Mouse (Mus musculus): ENCODE measurements around the gene Antxr1. TPM values are rescaled to one million over a fixed set of nuclear protein-coding genes. Genes with fewer than 3 reads are reported as not detected.

The Antxr1 gene
- polyA plus RNA-seq, 1 experiment from 2014 or later, result 29.1 TPM

DNA sequence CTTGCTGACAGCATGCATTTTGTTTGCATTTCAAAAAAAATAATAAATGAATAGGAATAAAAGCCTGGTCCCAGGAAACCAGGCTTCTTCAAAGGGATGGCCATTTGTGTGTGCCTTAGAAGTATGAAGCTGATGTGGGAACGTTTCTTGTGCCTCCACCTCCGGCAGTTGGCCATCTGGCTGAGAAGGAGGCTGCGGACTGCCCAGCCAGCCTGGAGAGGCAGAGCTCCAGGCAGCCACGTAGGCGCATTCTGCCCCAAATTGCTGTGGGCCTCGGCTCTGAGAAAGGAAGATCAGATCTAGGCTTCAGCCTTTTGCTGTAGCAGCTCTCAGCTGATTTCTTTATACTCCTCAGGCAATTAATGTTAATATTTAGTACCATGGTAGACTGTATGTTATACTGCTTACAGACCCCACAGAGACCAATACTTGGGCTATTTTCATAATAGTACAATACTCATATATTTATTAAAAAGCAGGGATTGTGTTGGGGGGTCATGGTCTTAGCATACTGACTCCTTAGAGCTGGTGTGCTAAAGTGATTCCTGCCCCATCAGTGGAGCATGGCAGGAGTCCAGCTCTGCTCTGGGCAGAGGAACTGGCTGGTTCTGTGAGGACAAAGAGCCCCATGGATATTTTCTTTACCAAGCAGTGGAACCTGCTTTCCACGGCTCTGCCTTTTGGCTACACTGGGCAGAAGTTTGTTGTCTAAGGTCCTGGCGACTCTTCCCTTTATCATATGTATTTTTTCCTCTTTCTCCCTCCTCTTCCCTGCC is 169.9 kb downstream of the Antxr1 start:
- peaks cover 63% of the 10 kb centered on the region for H3K36me3 ChIP-seq (ENCODE audit: control insufficient read depth, insufficient read depth, low read length)
- DNase-seq (ENCODE audit: low spot score) (no peak), ATAC-seq (ENCODE audit: low read depth) (no peak)
- H3K27ac ChIP-seq (replicated peaks; ENCODE audit: low read depth, low read length), result no peak overlapping the region; the same call in 1 of the 2 replicates
- H3K4me1 ChIP-seq (ENCODE audit: control insufficient read depth, insufficient read depth, low read length), result peaks cover 14% of the 10 kb centered on the region; the same call in 1 of the 2 replicates
- no peak overlapping the region for H3K9ac ChIP-seq (ENCODE audit: low read depth, low read length)
- H3K4me2 ChIP-seq (ENCODE audit: low read depth, low read length), result no peak overlapping the region
- no peaks in the 10 kb centered on the region for H3K27me3 ChIP-seq (replicated peaks; ENCODE audit: control insufficient read depth, insufficient read depth, low read length)
- H3K9me3 ChIP-seq (ENCODE audit: control insufficient read depth, low read length), result no peaks in the 10 kb centered on the region
- H3K4me3 ChIP-seq (ENCODE audit: low read depth, low read length), result no peak overlapping the region
- WGBS, result 65% methylated on average over 8 of the region's 8 CpGs

DNA sequence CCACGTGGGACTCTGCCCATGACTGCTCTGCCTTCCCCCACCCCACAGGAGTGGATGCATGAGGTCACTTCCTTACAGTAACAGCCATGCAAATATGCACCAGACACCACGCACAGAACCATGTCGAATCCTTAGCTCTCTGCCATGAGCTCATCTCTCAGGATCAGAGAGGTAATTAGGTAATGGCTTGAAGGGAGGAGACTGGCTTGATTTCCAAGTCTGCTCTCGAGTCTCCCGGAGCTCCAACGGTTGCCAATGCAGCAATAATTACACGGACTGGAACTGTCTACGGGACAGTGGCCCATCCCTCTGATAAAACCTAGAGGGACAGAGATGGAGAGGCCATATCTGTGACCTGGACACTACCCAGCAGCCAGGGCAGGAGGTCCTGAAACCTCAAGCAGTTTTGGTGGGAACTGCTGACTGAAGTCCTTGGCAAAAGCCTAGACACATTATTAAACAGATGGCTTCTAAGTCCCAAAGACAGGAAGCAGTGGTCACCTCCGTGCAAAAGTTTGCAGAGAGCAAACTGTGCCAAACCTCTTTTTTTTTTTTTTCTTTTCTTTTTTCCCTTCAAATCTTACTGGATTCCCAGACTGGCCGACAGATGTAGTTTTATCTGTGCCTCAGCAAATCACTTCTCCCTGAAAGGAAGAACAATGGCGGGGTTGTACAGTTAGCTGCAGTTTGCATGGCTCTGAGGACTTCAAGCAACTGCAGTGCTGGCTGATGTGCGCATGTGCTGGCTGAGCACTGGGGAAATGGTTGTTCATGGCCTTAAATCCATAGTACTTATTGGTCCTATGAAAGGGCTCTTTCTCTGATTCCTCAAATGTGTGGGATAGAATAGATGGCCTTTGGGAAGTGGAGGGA is 174.0 kb downstream of the Antxr1 start:
- ATAC-seq (ENCODE audit: low read depth) (peak; percentile 91), DNase-seq (ENCODE audit: low spot score) (peak; percentile 88)
- H3K4me2 ChIP-seq (ENCODE audit: low read depth, low read length), result no peak overlapping the region
- no peak overlapping the region for H3K9ac ChIP-seq (ENCODE audit: low read depth, low read length)
- 39% methylated on average over 12 of the region's 12 CpGs for WGBS
- no peaks in the 10 kb centered on the region for H3K27me3 ChIP-seq (replicated peaks; ENCODE audit: control insufficient read depth, insufficient read depth, low read length)
- H3K27ac ChIP-seq (replicated peaks; ENCODE audit: low read depth, low read length), result peak overlapping the region; percentile 52
- H3K36me3 ChIP-seq (ENCODE audit: control insufficient read depth, insufficient read depth, low read length), result peaks cover 49% of the 10 kb centered on the region
- H3K9me3 ChIP-seq (ENCODE audit: control insufficient read depth, low read length), result no peaks in the 10 kb centered on the region
- no peak overlapping the region for H3K4me3 ChIP-seq (ENCODE audit: low read depth, low read length)
- H3K4me1 ChIP-seq (ENCODE audit: control insufficient read depth, insufficient read depth, low read length), result peaks cover 14% of the 10 kb centered on the region; the same call in 1 of the 2 replicates

DNA sequence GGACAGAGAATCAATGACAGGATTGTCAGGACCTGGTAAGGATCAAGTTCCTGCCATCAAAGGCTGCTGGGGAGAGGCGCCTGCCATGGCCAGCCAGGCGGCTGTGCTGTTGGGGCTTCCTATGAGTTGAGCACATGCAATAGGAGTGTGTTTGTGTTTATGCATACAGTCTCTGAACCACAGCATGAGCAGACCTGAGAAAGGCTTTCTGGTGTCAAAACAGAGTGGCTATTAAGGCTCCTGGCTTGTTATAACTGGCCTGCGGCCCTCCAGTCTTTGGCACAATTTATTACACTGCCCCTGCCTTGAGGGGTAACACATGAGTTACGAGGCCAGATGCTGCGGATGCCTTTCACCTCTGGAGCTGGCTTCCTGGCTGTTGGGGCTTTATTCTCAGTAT is 175.4 kb downstream of the Antxr1 start:
- Histone ChIP-seq H3K4me2 (ENCODE audit: low read depth, low read length) (no peak overlapping the region), H3K27me3 (replicated peaks; ENCODE audit: control insufficient read depth, insufficient read depth, low read length) (no peaks in the 10 kb centered on the region), H3K4me1 (ENCODE audit: control insufficient read depth, insufficient read depth, low read length) (peaks cover 14% of the 10 kb centered on the region; the same call in 1 of the 2 replicates), H3K9me3 (ENCODE audit: control insufficient read depth, low read length) (no peaks in the 10 kb centered on the region), H3K9ac (ENCODE audit: low read depth, low read length) (no peak overlapping the region), H3K4me3 (ENCODE audit: low read depth, low read length) (no peak overlapping the region), H3K36me3 (ENCODE audit: control insufficient read depth, insufficient read depth, low read length) (peaks cover 48% of the 10 kb centered on the region), H3K27ac (replicated peaks; ENCODE audit: low read depth, low read length) (0 out of 2 replicates have a peak overlapping the region, but pooled peaks have one; percentile 52)
- 73% methylated on average over 5 of the region's 5 CpGs for WGBS
- ATAC-seq (ENCODE audit: low read depth) (no peak), DNase-seq (ENCODE audit: low spot score) (no peak)

DNA sequence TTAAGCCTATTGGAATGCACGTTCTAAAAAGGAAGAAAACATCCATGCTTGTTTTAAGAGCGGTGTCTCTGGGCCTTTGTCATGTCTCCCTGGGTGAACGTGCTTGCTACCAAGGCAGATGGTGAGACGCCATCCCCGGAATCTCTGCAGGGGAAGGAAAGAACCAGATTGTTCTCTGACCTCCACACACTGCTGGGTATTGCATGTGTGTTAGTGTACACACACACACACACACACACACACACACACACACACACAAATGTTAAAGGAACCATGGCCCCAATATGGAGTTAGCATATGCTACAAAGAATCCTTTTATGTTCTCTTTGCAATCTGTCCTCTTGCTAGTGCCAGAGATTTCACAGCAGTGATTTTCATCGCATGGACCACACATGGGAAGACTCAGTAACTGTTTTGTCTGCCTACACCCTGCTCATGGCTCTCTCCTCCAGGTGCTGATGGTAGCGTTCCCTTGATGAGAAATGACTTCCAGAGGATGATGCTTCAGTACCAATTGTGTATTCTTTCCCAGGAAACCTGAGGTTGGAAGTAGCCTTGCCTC is 177.5 kb downstream of the Antxr1 start:
- no peaks in the 10 kb centered on the region for H3K27me3 ChIP-seq (replicated peaks; ENCODE audit: control insufficient read depth, insufficient read depth, low read length)
- no peak for ATAC-seq (ENCODE audit: low read depth)
- no peak for DNase-seq (ENCODE audit: low spot score)
- peaks cover 23% of the 10 kb centered on the region for H3K4me1 ChIP-seq (ENCODE audit: control insufficient read depth, insufficient read depth, low read length)
- no peak overlapping the region for H3K4me3 ChIP-seq (ENCODE audit: low read depth, low read length)
- H3K27ac ChIP-seq (replicated peaks; ENCODE audit: low read depth, low read length), result no peak overlapping the region; the same call in 1 of the 2 replicates
- peaks cover 33% of the 10 kb centered on the region for H3K36me3 ChIP-seq (ENCODE audit: control insufficient read depth, insufficient read depth, low read length)
- H3K9me3 ChIP-seq (ENCODE audit: control insufficient read depth, low read length), result no peaks in the 10 kb centered on the region
- no peak overlapping the region for H3K9ac ChIP-seq (ENCODE audit: low read depth, low read length)
- 82% methylated on average over 7 of the region's 7 CpGs for WGBS
- H3K4me2 ChIP-seq (ENCODE audit: low read depth, low read length), result no peak overlapping the region

DNA sequence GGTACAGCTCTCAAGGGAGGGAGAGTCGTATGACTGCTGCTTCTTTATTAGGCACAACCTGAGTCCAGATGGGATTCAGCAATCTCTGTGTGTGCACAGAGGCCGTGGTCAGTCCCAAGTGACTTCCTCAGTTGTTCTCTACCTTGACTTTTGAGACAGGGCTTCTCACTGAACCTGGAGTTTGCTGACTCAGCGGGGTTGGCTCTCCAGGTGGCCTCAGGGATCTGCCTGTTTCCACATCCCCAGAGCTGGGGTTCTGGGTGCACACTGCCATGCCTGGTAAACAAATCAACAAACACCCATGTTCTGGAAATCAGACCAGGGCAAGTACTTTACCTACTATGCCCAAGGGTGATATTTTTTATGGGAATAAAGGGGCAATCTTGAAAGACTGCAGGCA is 181.8 kb downstream of the Antxr1 start:
- H3K9me3 ChIP-seq (ENCODE audit: control insufficient read depth, low read length), result no peaks in the 10 kb centered on the region
- peaks cover 32% of the 10 kb centered on the region for H3K4me1 ChIP-seq (ENCODE audit: control insufficient read depth, insufficient read depth, low read length)
- no peak overlapping the region for H3K4me2 ChIP-seq (ENCODE audit: low read depth, low read length)
- DNase-seq (ENCODE audit: low spot score) (no peak), ATAC-seq (ENCODE audit: low read depth) (no peak)
- WGBS, result 67% methylated on average over 3 of the region's 3 CpGs
- no peak overlapping the region for H3K27ac ChIP-seq (replicated peaks; ENCODE audit: low read depth, low read length)
- no peak overlapping the region for H3K4me3 ChIP-seq (ENCODE audit: low read depth, low read length)
- H3K36me3 ChIP-seq (ENCODE audit: control insufficient read depth, insufficient read depth, low read length), result peaks cover 8% of the 10 kb centered on the region; the same call in 1 of the 2 replicates
- H3K27me3 ChIP-seq (replicated peaks; ENCODE audit: control insufficient read depth, insufficient read depth, low read length), result no peaks in the 10 kb centered on the region
- H3K9ac ChIP-seq (ENCODE audit: low read depth, low read length), result no peak overlapping the region

DNA sequence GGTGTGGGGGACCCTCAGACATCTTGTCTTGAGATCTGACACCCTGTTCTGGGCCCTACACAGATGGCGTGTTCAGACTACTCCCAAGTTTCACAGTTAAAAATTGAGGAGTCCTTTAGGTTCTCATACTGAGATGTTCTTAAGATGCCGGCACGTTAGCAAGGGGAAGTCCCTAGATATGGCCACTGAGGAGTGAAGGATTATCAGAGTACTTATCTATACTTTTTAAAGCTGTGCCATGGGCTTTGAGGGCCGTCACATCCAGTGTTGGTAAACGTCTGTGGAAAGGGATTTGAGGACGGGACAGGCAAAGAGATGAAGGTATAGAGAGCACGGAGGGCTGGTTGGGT is 182.4 kb downstream of the Antxr1 start:
- Histone ChIP-seq H3K9me3 (ENCODE audit: control insufficient read depth, low read length) (no peaks in the 10 kb centered on the region), H3K9ac (ENCODE audit: low read depth, low read length) (no peak overlapping the region), H3K36me3 (ENCODE audit: control insufficient read depth, insufficient read depth, low read length) (peaks cover 4% of the 10 kb centered on the region; the same call in 1 of the 2 replicates), H3K4me3 (ENCODE audit: low read depth, low read length) (no peak overlapping the region), H3K4me1 (ENCODE audit: control insufficient read depth, insufficient read depth, low read length) (peaks cover 32% of the 10 kb centered on the region), H3K27ac (replicated peaks; ENCODE audit: low read depth, low read length) (no peak overlapping the region; the same call in 1 of the 2 replicates), H3K4me2 (ENCODE audit: low read depth, low read length) (no peak overlapping the region), H3K27me3 (replicated peaks; ENCODE audit: control insufficient read depth, insufficient read depth, low read length) (no peaks in the 10 kb centered on the region)
- no peak for ATAC-seq (ENCODE audit: low read depth)
- no peak for DNase-seq (ENCODE audit: low spot score)
- WGBS, result 82% methylated on average over 7 of the region's 7 CpGs

DNA sequence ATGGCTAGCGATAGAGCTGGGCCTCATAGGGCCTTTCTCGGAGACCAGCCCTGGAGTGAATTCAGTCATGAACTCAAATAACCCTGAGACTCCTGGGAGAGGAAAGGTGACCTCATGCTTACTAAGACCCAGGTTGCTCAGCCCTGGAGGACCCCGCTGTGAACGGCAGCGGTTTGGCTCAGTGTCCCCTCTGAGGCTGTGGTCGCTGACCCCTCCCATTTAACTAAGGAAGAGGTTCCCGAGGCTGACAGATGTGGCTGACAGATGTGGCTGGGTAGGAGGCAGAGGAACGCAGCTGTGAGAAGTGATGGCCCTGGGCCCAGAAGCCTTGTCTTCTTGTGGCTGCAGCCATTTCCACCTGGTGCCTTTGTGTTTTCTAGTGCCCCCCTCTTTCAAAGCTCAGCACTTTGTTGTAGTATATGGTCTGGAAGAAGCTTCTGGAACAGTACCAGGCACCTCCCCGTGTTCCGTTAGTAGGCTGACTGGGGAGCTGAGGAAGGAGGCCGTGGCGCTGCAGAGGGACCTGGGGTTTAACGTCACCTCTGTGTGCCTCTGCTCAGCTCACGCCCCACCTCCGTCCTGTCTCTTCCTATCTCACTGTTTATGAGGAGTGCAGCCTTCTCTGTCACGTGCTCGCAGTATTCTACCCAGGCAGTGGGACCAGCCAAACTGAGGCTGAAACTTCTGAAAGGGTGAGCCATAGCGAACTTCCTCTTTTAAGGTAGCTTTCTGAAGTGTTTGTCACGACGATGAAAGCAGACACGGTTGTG is 183.0 kb downstream of the Antxr1 start:
- DNase-seq (ENCODE audit: low spot score), result peak; percentile 72
- peak; percentile 55; the same call in 1 of the 2 replicates for ATAC-seq (ENCODE audit: low read depth)
- H3K4me2 ChIP-seq (ENCODE audit: low read depth, low read length), result no peak overlapping the region
- H3K9me3 ChIP-seq (ENCODE audit: control insufficient read depth, low read length), result no peaks in the 10 kb centered on the region
- H3K27me3 ChIP-seq (replicated peaks; ENCODE audit: control insufficient read depth, insufficient read depth, low read length), result no peaks in the 10 kb centered on the region
- peak overlapping the region; percentile 25 for H3K27ac ChIP-seq (replicated peaks; ENCODE audit: low read depth, low read length)
- WGBS, result 58% methylated on average over 21 of the region's 21 CpGs
- peaks cover 4% of the 10 kb centered on the region; the same call in 1 of the 2 replicates for H3K36me3 ChIP-seq (ENCODE audit: control insufficient read depth, insufficient read depth, low read length)
- H3K4me1 ChIP-seq (ENCODE audit: control insufficient read depth, insufficient read depth, low read length), result peaks cover 32% of the 10 kb centered on the region
- H3K9ac ChIP-seq (ENCODE audit: low read depth, low read length), result no peak overlapping the region
- no peak overlapping the region for H3K4me3 ChIP-seq (ENCODE audit: low read depth, low read length)

DNA sequence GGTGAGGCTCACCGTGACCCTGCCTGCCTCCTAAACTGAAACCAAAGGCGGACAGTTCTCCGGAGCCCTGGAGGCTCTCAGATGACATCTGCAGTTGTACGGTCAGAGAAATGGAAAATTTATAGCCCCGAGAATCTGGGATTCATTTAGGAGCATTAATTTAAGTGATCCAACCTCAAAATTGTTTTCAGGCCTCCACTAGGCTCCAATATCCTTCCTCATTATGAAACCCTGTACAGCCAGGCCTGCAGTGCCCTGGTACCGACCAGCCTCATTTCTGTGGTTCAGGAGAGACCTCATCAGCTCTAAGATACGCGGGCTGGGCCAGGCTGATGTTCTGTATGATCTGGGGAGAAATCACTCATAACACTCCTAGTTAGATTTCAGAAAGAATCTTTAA is 184.2 kb downstream of the Antxr1 start:
- Histone ChIP-seq H3K4me3 (ENCODE audit: low read depth, low read length) (no peak overlapping the region), H3K27me3 (replicated peaks; ENCODE audit: control insufficient read depth, insufficient read depth, low read length) (no peaks in the 10 kb centered on the region), H3K4me1 (ENCODE audit: control insufficient read depth, insufficient read depth, low read length) (peaks cover 32% of the 10 kb centered on the region), H3K36me3 (ENCODE audit: control insufficient read depth, insufficient read depth, low read length) (no peaks in the 10 kb centered on the region; the same call in 1 of the 2 replicates), H3K27ac (replicated peaks; ENCODE audit: low read depth, low read length) (peak overlapping the region; percentile 25), H3K9ac (ENCODE audit: low read depth, low read length) (no peak overlapping the region), H3K4me2 (ENCODE audit: low read depth, low read length) (no peak overlapping the region), H3K9me3 (ENCODE audit: control insufficient read depth, low read length) (no peaks in the 10 kb centered on the region)
- ATAC-seq (ENCODE audit: low read depth) (0 out of 2 replicates have a peak, but pooled peaks have one; percentile 53), DNase-seq (ENCODE audit: low spot score) (peak; percentile 54)
- 53% methylated on average over 8 of the region's 8 CpGs for WGBS
